Mouse (Mus musculus) midbrain, embryonic 12.5 days (tissue): ENCODE measurements around the gene Sst. TPM values are rescaled to one million over a fixed set of nuclear protein-coding genes. Genes with fewer than 3 reads are reported as not detected.
A peak's percentile ranks its signal among the peaks of the same experiment; 100 is the strongest.
"Not testable (repeated sequence)": the region's sequence is repeated elsewhere in the genome, so short reads cannot be mapped to it uniquely, and the experiment has no call there.

Experiments
- ATAC-seq: fragments of 200-750 bp; cut with Nextera tagmentation; 2 replicates; pipeline ENCODE4 v1.8.0; 2017; ENCODE audit warnings: low read depth, moderate TSS enrichment, moderate library complexity; ENCODE audit not compliant: low FRiP score
- H3K27ac ChIP-seq: fragments of 300-500 bp; sonication (generic); replicated peaks from 2 replicates; pipeline ENCODE4 v1.5.1; 2016; ENCODE audit warnings: mild to moderate bottlenecking
- H3K27me3 ChIP-seq: fragments of 300-500 bp; sonication (generic); 2 replicates; pipeline ENCODE4 v1.6.1; 2016; ENCODE audit warnings: mild to moderate bottlenecking
- H3K36me3 ChIP-seq: fragments of 300-500 bp; sonication (generic); 2 replicates; pipeline ENCODE4 v1.6.1; 2016
- H3K4me1 ChIP-seq: fragments of 300-500 bp; sonication (generic); 2 replicates; pipeline ENCODE4 v1.6.1; 2016
- H3K4me2 ChIP-seq: fragments of 300-500 bp; sonication (generic); replicated peaks from 2 replicates; pipeline ENCODE4 v1.6.1; 2016; ENCODE audit warnings: mild to moderate bottlenecking, moderate library complexity
- H3K4me3 ChIP-seq: fragments of 300-500 bp; sonication (generic); 2 replicates; pipeline ENCODE4 v1.5.1; 2016; ENCODE audit warnings: mild to moderate bottlenecking
- H3K9ac ChIP-seq: fragments of 300-500 bp; sonication (generic); replicated peaks from 2 replicates; pipeline ENCODE4 v1.6.1; 2016; ENCODE audit warnings: mild to moderate bottlenecking, moderate library complexity
- H3K9me3 ChIP-seq: fragments of 300-500 bp; sonication (generic); 2 replicates; pipeline ENCODE4 v1.6.1; 2016; ENCODE audit warnings: mild to moderate bottlenecking
- WGBS: fragments of 180-500 bp; shearing (Covaris S2); methylation state at CpG from one replicate; pipeline ENCODE4 v1.1.7; 2016; 5-methylcytosine and 5-hydroxymethylcytosine counted together
- polyA plus RNA-seq: library from polyadenylated mRNA; unstranded; fragments of >200 nt; fragmentation: Nextera tagmentation; extraction: Ambion mirVana; gene quantifications from 2 replicates; pipeline ENCODE4 v1.2.1, GENCODE M21; 2016

Gene Sst
- polyA plus RNA-seq, 1 experiment from 2014 or later = 65.2 TPM

GRCm38 (mm10) chr16:23908076-23909014, 17.6 kb upstream of the Sst start:
- H3K36me3 ChIP-seq, H3K9me3 ChIP-seq, H3K4me1 ChIP-seq, H3K27ac ChIP-seq, H3K4me2 ChIP-seq, H3K9ac ChIP-seq, ATAC-seq, H3K27me3 ChIP-seq, H3K4me3 ChIP-seq: not testable (repeated sequence)
- WGBS = 82% methylated on average over 9 of the region's 9 CpGs

GRCm38 (mm10) chr16:23906586-23906985, 15.8 kb upstream of the Sst start:
- H3K27me3 ChIP-seq, H3K9ac ChIP-seq, ATAC-seq, H3K27ac ChIP-seq, H3K4me3 ChIP-seq, H3K4me1 ChIP-seq, H3K36me3 ChIP-seq, H3K9me3 ChIP-seq, H3K4me2 ChIP-seq: not testable (repeated sequence)
- WGBS = 89% methylated on average over 3 of the region's 3 CpGs

- ATAC-seq = no peak
- no peak overlapping the region for H3K9ac ChIP-seq
- H3K4me1 ChIP-seq = peaks cover 15% of the 10 kb centered on the region
- peaks cover 13% of the 10 kb centered on the region for H3K27me3 ChIP-seq
- 89% methylated on average over 7 of the region's 7 CpGs for WGBS
- H3K4me3 ChIP-seq = no peak overlapping the region
- H3K9me3 ChIP-seq = no peaks in the 10 kb centered on the region
- no peak overlapping the region for H3K4me2 ChIP-seq
- H3K27ac ChIP-seq = no peak overlapping the region
- H3K36me3 ChIP-seq = no peaks in the 10 kb centered on the region
Observed at GRCm38 (mm10) chr16:23901411-23901810, 10.7 kb upstream of the Sst start.

GRCm38 (mm10) chr16:23900061-23900460, 9.3 kb upstream of the Sst start:
- WGBS = 78% methylated on average over 4 of the region's 4 CpGs
- Histone ChIP-seq H3K9me3 (no peaks in the 10 kb centered on the region), H3K27ac (no peak overlapping the region), H3K9ac (no peak overlapping the region), H3K4me2 (no peak overlapping the region), H3K27me3 (peaks cover 13% of the 10 kb centered on the region), H3K4me1 (peaks cover 15% of the 10 kb centered on the region), H3K36me3 (no peaks in the 10 kb centered on the region), H3K4me3 (no peak overlapping the region)
- no peak for ATAC-seq

- no peak overlapping the region for H3K27ac ChIP-seq
- peaks cover 13% of the 10 kb centered on the region for H3K27me3 ChIP-seq
- H3K9ac ChIP-seq = no peak overlapping the region
- no peaks in the 10 kb centered on the region for H3K9me3 ChIP-seq
- peaks cover 15% of the 10 kb centered on the region for H3K4me1 ChIP-seq
- no peak overlapping the region for H3K4me3 ChIP-seq
- H3K36me3 ChIP-seq = no peaks in the 10 kb centered on the region
- ATAC-seq = peak; percentile 80
- peak overlapping the region; percentile 56 for H3K4me2 ChIP-seq
- 15% methylated on average over 12 of the region's 12 CpGs for WGBS
Observed at GRCm38 (mm10) chr16:23898840-23899239, 8.1 kb upstream of the Sst start.

GRCm38 (mm10) chr16:23897984-23898586, 7.3 kb upstream of the Sst start:
- ATAC-seq = peak; percentile 85
- peaks cover 15% of the 10 kb centered on the region for H3K4me1 ChIP-seq
- peak overlapping the region; percentile 30 for H3K4me3 ChIP-seq
- H3K27me3 ChIP-seq = peaks cover 13% of the 10 kb centered on the region
- H3K9me3 ChIP-seq = no peaks in the 10 kb centered on the region
- no peaks in the 10 kb centered on the region for H3K36me3 ChIP-seq
- peak overlapping the region; percentile 30; the same call in 1 of the 2 replicates for H3K27ac ChIP-seq
- H3K4me2 ChIP-seq = peak overlapping the region; percentile 56
- no peak overlapping the region; the same call in 1 of the 2 replicates for H3K9ac ChIP-seq
- WGBS = 12% methylated on average over 15 of the region's 15 CpGs

- no peak for ATAC-seq
- Histone ChIP-seq H3K4me2 (peak overlapping the region; percentile 56; the same call in 1 of the 2 replicates), H3K9ac (no peak overlapping the region; the same call in 1 of the 2 replicates)
Observed at GRCm38 (mm10) chr16:23897486-23897885, 6.7 kb upstream of the Sst start.

GRCm38 (mm10) chr16:23895135-23895534, 4.4 kb upstream of the Sst start:
- no peak for ATAC-seq
- Histone ChIP-seq H3K4me3 (no peak overlapping the region), H3K9ac (no peak overlapping the region), H3K27ac (no peak overlapping the region), H3K36me3 (no peaks in the 10 kb centered on the region), H3K4me1 (peaks cover 22% of the 10 kb centered on the region), H3K9me3 (no peaks in the 10 kb centered on the region), H3K4me2 (no peak overlapping the region), H3K27me3 (peaks cover 38% of the 10 kb centered on the region)
- WGBS = 91% methylated on average over 3 of the region's 3 CpGs

More at GRCm38 (mm10) chr16:23897486-23897885, 6.7 kb upstream of the Sst start:
- Histone ChIP-seq H3K27me3 (peaks cover 16% of the 10 kb centered on the region), H3K4me1 (peaks cover 15% of the 10 kb centered on the region), H3K4me3 (no peak overlapping the region), H3K36me3 (no peaks in the 10 kb centered on the region), H3K9me3 (no peaks in the 10 kb centered on the region), H3K27ac (peak overlapping the region; percentile 30; the same call in 1 of the 2 replicates)
- 63% methylated on average over 5 of the region's 5 CpGs for WGBS

- no peak overlapping the region for H3K27ac ChIP-seq
- 6% methylated on average over 9 of the region's 9 CpGs for WGBS
- H3K9me3 ChIP-seq = no peaks in the 10 kb centered on the region
- H3K4me2 ChIP-seq = peak overlapping the region; percentile 37
- no peak for ATAC-seq
- H3K4me3 ChIP-seq = peak overlapping the region; percentile 25
- 0 out of 2 replicates have a peak overlapping the region, but pooled peaks have one; percentile 24 for H3K9ac ChIP-seq
- peaks cover 32% of the 10 kb centered on the region for H3K27me3 ChIP-seq
- no peaks in the 10 kb centered on the region for H3K36me3 ChIP-seq
- peaks cover 12% of the 10 kb centered on the region for H3K4me1 ChIP-seq
Observed at GRCm38 (mm10) chr16:23890151-23890550, 607 bp downstream of the Sst start.

GRCm38 (mm10) chr16:23887910-23888579, 2.7 kb downstream of the Sst start:
- H3K27ac ChIP-seq = no peak overlapping the region
- 51% methylated on average over 10 of the region's 10 CpGs for WGBS
- H3K4me2 ChIP-seq = no peak overlapping the region
- H3K9ac ChIP-seq = no peak overlapping the region
- peaks cover 32% of the 10 kb centered on the region for H3K27me3 ChIP-seq
- no peaks in the 10 kb centered on the region for H3K9me3 ChIP-seq
- no peak overlapping the region for H3K4me3 ChIP-seq
- H3K4me1 ChIP-seq = peaks cover 12% of the 10 kb centered on the region
- no peaks in the 10 kb centered on the region for H3K36me3 ChIP-seq
- ATAC-seq = no peak

- Histone ChIP-seq H3K9ac (no peak overlapping the region), H3K27me3 (peaks cover 7% of the 10 kb centered on the region), H3K9me3 (no peaks in the 10 kb centered on the region), H3K4me3 (no peak overlapping the region), H3K4me2 (no peak overlapping the region), H3K36me3 (no peaks in the 10 kb centered on the region), H3K4me1 (peaks cover 6% of the 10 kb centered on the region; the same call in 1 of the 2 replicates), H3K27ac (no peak overlapping the region)
- 72% methylated on average over 12 of the region's 12 CpGs for WGBS
- no peak for ATAC-seq
Observed at GRCm38 (mm10) chr16:23885098-23885497, 5.7 kb downstream of the Sst start.

GRCm38 (mm10) chr16:23855242-23855641, 35.5 kb downstream of the Sst start:
- no peak for ATAC-seq
- Histone ChIP-seq H3K4me2 (no peak overlapping the region), H3K4me1 (no peaks in the 10 kb centered on the region), H3K27ac (no peak overlapping the region), H3K9me3 (no peaks in the 10 kb centered on the region), H3K4me3 (no peak overlapping the region), H3K27me3 (no peaks in the 10 kb centered on the region), H3K9ac (no peak overlapping the region), H3K36me3 (no peaks in the 10 kb centered on the region)
- whole genome bisulfite sequencing = 77% methylated on average over 1 of the region's 1 CpGs
